Mouse (Mus musculus): ENCODE measurements around the gene Btnl2.
A peak's percentile ranks its signal among the peaks of the same experiment; 100 is the strongest.

The Btnl2 gene

DNA sequence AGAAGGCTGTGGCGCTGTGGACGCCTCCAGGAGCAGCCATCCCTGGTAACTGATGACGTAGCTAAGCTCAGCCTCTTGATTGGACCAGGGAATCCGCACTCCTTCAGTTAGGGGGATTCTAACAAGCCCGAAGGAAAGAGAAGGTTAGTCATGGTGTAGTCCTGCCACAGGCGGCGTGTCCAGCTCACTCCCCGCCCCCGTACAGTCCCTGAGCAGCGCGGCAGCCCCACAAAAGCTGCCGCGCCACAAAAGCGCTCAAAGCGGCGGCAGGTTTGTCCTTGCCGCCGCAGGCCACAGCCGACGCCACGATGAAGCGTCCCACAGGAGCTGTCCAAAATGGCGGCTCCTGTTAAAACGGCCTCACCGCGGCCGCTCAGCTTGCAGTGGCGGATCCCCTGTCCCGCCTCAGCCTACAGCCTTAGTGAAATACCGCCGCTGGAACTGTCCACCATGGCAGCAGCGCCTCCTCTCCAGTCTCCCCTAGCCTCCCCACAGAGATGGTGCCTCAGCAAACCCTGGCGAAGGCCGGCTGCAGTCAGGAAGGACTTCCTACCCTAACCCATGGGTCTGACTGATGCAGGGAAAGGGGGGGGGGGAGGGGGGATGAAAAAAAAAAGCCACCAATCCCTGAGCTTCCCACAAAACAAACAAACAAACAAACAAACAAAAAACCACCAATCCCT, 44.2 kb downstream of the Btnl2 start, which contains the start of gene BC051142:
Gene BC051142 (plus strand): TSS at position 110 of the 683 bp plus-strand sequence.
- DNase-seq (ENCODE audit: low read depth) = peak; percentile 86

DNA sequence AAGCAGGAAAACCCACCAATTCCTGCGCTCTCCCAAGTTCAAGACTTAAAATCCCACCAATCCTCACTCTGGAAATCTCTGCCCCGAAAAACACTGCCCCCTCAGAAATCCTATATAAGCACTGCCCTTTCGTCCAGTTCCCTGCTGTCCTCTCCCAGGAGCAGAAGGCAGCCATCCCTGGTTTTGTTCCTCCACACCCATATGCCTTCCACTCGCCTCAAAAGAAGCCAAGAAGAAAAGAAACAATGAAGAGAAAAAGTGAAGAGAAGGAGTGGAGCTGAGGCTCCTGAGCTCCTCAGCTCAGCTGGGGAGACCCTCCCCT, 44.7 kb downstream of the Btnl2 start:
- no peak for DNase-seq (ENCODE audit: low read depth)

DNA sequence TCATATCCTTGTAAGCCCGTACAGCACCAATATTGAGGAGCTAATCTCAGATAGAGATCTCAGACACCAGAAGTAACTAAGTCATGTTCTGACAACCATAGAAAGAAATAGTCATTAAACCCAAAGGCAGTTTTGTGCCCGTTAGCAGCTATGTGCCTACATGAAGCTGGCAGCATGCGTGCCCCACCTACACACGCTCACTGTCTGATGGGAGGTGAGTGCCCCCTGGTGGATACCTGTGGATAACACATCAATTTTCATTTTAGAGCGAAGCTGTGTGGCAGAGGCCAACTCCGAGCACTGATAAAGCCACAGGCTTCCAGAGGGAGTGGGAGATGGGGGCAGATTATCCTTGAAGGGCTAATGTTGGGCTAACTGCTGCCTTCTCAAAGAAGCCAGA, 56.5 kb downstream of the Btnl2 start:
- peak; percentile 86 for DNase-seq (ENCODE audit: low read depth)

Measured in naive thymus-derived CD4-positive, alpha-beta T cell, adult 2 months (primary cell).